ENCODE assay signal across 22 mouse cellular contexts in the genomic region with DNA sequence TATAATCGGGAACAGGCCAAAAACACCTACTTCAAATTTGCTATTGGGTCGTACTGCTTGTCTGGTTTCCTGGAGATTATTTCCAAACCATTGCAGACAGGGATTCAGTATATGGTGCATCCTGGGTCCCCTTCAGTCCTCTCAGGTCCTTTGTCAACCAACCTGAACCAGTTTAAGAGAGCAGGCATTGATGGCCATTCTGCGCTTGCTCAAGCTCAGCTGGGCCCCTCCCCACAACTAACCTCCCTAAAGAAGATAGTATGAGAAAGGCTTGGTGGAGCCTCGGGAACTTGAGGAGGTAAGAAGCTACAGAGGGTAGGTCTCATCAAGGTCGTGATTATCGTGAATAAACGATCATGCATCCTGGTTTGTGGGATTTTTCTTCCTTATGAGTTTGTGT. TPM values are rescaled to one million over a fixed set of nuclear protein-coding genes. Genes with fewer than 3 reads are reported as not detected.
"Had no signal": no experiment of that assay in that cellular context is flagged by ENCODE, and none has a peak within 500 bp of the region (broad histone marks: within the 10 kb centered on the region; RNA-seq: fewer than 3 reads in every experiment).

No protein-coding gene starts in this region.

- H3K27ac ChIP-seq: lung, embryonic 15.5 days; macrophage; midbrain, embryonic 13.5 days; midbrain, embryonic 15.5 days; neural tube, embryonic 13.5 days; neural tube, embryonic 15.5 days; stomach, embryonic 15.5 days; stomach, postnatal 0 days had no signal

- H3K4me1 ChIP-seq: lung, embryonic 15.5 days had no signal

- H3K4me2 ChIP-seq: lung, embryonic 15.5 days; midbrain, embryonic 11.5 days; midbrain, embryonic 13.5 days; midbrain, embryonic 15.5 days; neural tube, embryonic 13.5 days; neural tube, embryonic 15.5 days; stomach, embryonic 15.5 days had no signal

- H3K4me3 ChIP-seq: lung, embryonic 15.5 days; megakaryocyte, embryonic 14.5 days; midbrain, embryonic 13.5 days; midbrain, embryonic 15.5 days; neural tube, embryonic 13.5 days; neural tube, embryonic 15.5 days; stomach, embryonic 15.5 days had no signal

- H3K36me3 ChIP-seq: lung, embryonic 15.5 days; midbrain, embryonic 13.5 days; midbrain, embryonic 15.5 days; neural tube, embryonic 13.5 days; neural tube, embryonic 15.5 days; stomach, embryonic 15.5 days had no signal

- H3K9me3 ChIP-seq: lung, embryonic 15.5 days; midbrain, embryonic 13.5 days; neural tube, embryonic 13.5 days; neural tube, embryonic 15.5 days; stomach, embryonic 15.5 days had no signal

- ATAC-seq: midbrain, embryonic 13.5 days; midbrain, embryonic 15.5 days had no signal

- H3K9ac ChIP-seq: liver, postnatal 0 days; lung, embryonic 15.5 days; midbrain, embryonic 13.5 days; midbrain, embryonic 15.5 days; neural tube, embryonic 13.5 days; neural tube, embryonic 15.5 days; stomach, embryonic 15.5 days had no signal

- DNase-seq: liver, postnatal 0 days; retina, postnatal 1 day; right cerebral cortex, adult 18-20 months; right cerebral cortex, postnatal 25 days; right cerebral cortex, postnatal 4 days; thymus, postnatal 14 days; thymus, postnatal 36 days had no signal

RNA-seq across cellular contexts. Expression of a gene that starts 3.5 kb away (rescaled TPM):
- total RNA-seq: megakaryocyte progenitor cell, adult 5-6 weeks; monocyte, adult 5-6 weeks had no signal
- polyA plus RNA-seq: liver, postnatal 0 days; lung, postnatal 0 days; macrophage; midbrain, embryonic 11.5 days; midbrain, embryonic 13.5 days; midbrain, postnatal 0 days; spleen, adult 2 months had no signal

RNA-seq across cellular contexts. Expression of a gene that starts 58.0 kb away (rescaled TPM):
- total RNA-seq: megakaryocyte progenitor cell, adult 5-6 weeks; monocyte, adult 5-6 weeks had no signal
- polyA plus RNA-seq: macrophage had no signal
